Mouse (Mus musculus): ENCODE data around the gene Clk3.

DNA sequence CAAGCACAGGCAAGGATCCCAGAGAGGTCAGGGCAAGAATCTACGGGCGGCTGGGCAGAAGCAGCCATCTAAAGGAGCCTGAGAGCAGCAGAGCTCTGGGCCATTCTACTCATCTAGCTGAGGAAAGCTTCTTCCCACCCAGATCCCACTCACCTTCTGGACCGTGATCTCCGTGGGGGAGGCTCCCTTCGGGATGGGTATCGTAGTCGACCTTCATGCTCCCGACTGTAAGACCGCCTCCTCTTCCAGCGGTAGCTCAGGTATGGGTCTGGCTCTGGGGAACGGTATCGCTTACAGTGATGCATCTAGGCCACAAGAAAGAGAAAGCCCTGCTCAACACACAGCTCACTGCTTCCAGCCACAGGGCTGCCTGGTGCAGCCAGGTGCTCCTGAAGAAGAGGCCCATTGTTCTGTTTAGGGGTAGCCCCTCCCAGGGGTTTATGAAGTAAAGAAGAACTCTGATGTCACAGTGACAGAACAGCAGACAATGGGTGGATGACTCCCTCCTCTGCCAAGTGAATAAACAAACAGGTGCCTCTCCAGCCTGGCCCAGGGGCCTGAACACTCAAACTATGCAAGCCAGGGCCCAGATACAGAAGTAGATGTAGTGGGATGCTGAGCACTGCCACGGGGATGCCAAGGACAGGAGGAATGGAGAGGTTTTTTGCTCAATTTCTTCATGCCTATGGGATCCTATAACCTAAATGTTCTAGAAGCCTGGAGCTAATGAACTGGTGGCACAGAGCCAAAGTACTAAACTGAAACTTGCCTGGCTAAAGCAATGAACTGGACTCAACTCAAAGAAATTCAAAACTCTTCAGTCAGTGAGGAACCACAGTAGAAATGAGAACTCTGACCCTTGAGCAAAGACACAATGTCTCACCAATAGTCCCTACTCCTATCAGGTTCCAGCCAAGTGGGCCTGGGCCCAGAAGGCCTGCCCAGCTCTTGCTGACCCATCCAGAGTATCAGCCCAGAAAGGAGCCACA is 3.8 kb downstream of the Clk3 start:
- no peak for TF ChIP-seq MAFK (IDR thresholded peaks at IDR 0.05; ENCODE audit: insufficient read depth, low read depth, low read length)
- no peak for TF ChIP-seq ZC3H11A (IDR thresholded peaks at IDR 0.05; ENCODE audit: borderline replicate concordance, low read depth, low read length)
- TF ChIP-seq ZNF384 (IDR thresholded peaks at IDR 0.05; ENCODE audit: low read depth, low read length) = no peak
- TF ChIP-seq HCFC1 (IDR thresholded peaks at IDR 0.05; ENCODE audit: borderline replicate concordance, insufficient read depth, low read length) = no peak

Measured in ES-E14 (cell line).